Mouse (Mus musculus): ENCODE data around the gene Ankrd11. TPM values are rescaled to one million over a fixed set of nuclear protein-coding genes. Genes with fewer than 3 reads are reported as not detected.

The Ankrd11 gene
- polyA plus RNA-seq, 1 experiment from 2014 or later: 46.5 TPM

- H3K36me3 ChIP-seq (ENCODE audit: insufficient read depth, low read length): no peaks in the 10 kb centered on the region
- no peak overlapping the region for H3K9ac ChIP-seq (replicated peaks; ENCODE audit: low read depth)
- no peaks in the 10 kb centered on the region; the same call in 1 of the 2 replicates for H3K4me1 ChIP-seq (ENCODE audit: insufficient read depth, low read depth, low read length)
- ATAC-seq (no peak), DNase-seq (ENCODE audit: low spot score) (no peak)
- H3K27me3 ChIP-seq (replicated peaks; ENCODE audit: insufficient read depth, low read length): no peaks in the 10 kb centered on the region
- 76% methylated on average over 7 of the region's 7 CpGs for WGBS
- no peak overlapping the region for H3K4me2 ChIP-seq (replicated peaks; ENCODE audit: low read depth, low read length)
- no peak overlapping the region for H3K27ac ChIP-seq (ENCODE audit: low read length)
- H3K9me3 ChIP-seq (ENCODE audit: low read length): no peaks in the 10 kb centered on the region
- TF ChIP-seq CTCF (IDR thresholded peaks at IDR 0.05) (no peak), EP300 (IDR thresholded peaks at IDR 0.05) (no peak)
- no peak overlapping the region for H3K4me3 ChIP-seq (ENCODE audit: low read depth, low read length)
Observed at GRCm38 (mm10) chr8:122920890-122921289, 121.2 kb downstream of the Ankrd11 start.

GRCm38 (mm10) chr8:122918438-122919107, 123.5 kb downstream of the Ankrd11 start:
- 67% methylated on average over 7 of the region's 7 CpGs for WGBS
- no peak for TF ChIP-seq EP300 (IDR thresholded peaks at IDR 0.05)
- TF ChIP-seq CTCF (IDR thresholded peaks at IDR 0.05): no peak
- Histone ChIP-seq H3K27ac (ENCODE audit: low read length) (0 out of 2 replicates have a peak overlapping the region, but pooled peaks have one; percentile 20), H3K9me3 (ENCODE audit: low read length) (no peaks in the 10 kb centered on the region), H3K9ac (replicated peaks; ENCODE audit: low read depth) (no peak overlapping the region), H3K4me1 (ENCODE audit: insufficient read depth, low read depth, low read length) (no peaks in the 10 kb centered on the region; the same call in 1 of the 2 replicates), H3K4me2 (replicated peaks; ENCODE audit: low read depth, low read length) (no peak overlapping the region), H3K4me3 (ENCODE audit: low read depth, low read length) (no peak overlapping the region), H3K36me3 (ENCODE audit: insufficient read depth, low read length) (peaks cover 6% of the 10 kb centered on the region), H3K27me3 (replicated peaks; ENCODE audit: insufficient read depth, low read length) (no peaks in the 10 kb centered on the region)
- DNase-seq (ENCODE audit: low spot score) (peak; percentile 31), ATAC-seq (no peak; the same call in 1 of the 2 replicates)

GRCm38 (mm10) chr8:122917531-122918392, 124.3 kb downstream of the Ankrd11 start:
- TF ChIP-seq CTCF (IDR thresholded peaks at IDR 0.05) (no peak), EP300 (IDR thresholded peaks at IDR 0.05) (no peak)
- peak; percentile 46 for DNase-seq (ENCODE audit: low spot score)
- Histone ChIP-seq H3K27ac (ENCODE audit: low read length) (0 out of 2 replicates have a peak overlapping the region, but pooled peaks have one; percentile 20), H3K27me3 (replicated peaks; ENCODE audit: insufficient read depth, low read length) (no peaks in the 10 kb centered on the region), H3K9me3 (ENCODE audit: low read length) (no peaks in the 10 kb centered on the region), H3K4me2 (replicated peaks; ENCODE audit: low read depth, low read length) (no peak overlapping the region), H3K36me3 (ENCODE audit: insufficient read depth, low read length) (peaks cover 6% of the 10 kb centered on the region), H3K4me3 (ENCODE audit: low read depth, low read length) (no peak overlapping the region), H3K4me1 (ENCODE audit: insufficient read depth, low read depth, low read length) (no peaks in the 10 kb centered on the region; the same call in 1 of the 2 replicates), H3K9ac (replicated peaks; ENCODE audit: low read depth) (no peak overlapping the region)
- WGBS: 52% methylated on average over 11 of the region's 11 CpGs
- peak; percentile 78 for ATAC-seq

- Histone ChIP-seq H3K9me3 (ENCODE audit: low read length) (no peaks in the 10 kb centered on the region), H3K4me1 (ENCODE audit: insufficient read depth, low read depth, low read length) (no peaks in the 10 kb centered on the region; the same call in 1 of the 2 replicates), H3K9ac (replicated peaks; ENCODE audit: low read depth) (no peak overlapping the region), H3K4me2 (replicated peaks; ENCODE audit: low read depth, low read length) (no peak overlapping the region), H3K27ac (ENCODE audit: low read length) (no peak overlapping the region), H3K36me3 (ENCODE audit: insufficient read depth, low read length) (peaks cover 9% of the 10 kb centered on the region), H3K27me3 (replicated peaks; ENCODE audit: insufficient read depth, low read length) (no peaks in the 10 kb centered on the region), H3K4me3 (ENCODE audit: low read depth, low read length) (no peak overlapping the region)
- ATAC-seq (no peak), DNase-seq (ENCODE audit: low spot score) (no peak)
- WGBS: 66% methylated on average over 3 of the region's 3 CpGs
- no peak for TF ChIP-seq EP300 (IDR thresholded peaks at IDR 0.05)
- no peak for TF ChIP-seq CTCF (IDR thresholded peaks at IDR 0.05)
Observed at GRCm38 (mm10) chr8:122916766-122917165, 125.3 kb downstream of the Ankrd11 start.

- Histone ChIP-seq H3K27ac (ENCODE audit: low read length) (no peak overlapping the region), H3K9ac (replicated peaks; ENCODE audit: low read depth) (no peak overlapping the region), H3K4me1 (ENCODE audit: insufficient read depth, low read depth, low read length) (no peaks in the 10 kb centered on the region; the same call in 1 of the 2 replicates), H3K36me3 (ENCODE audit: insufficient read depth, low read length) (peaks cover 17% of the 10 kb centered on the region), H3K4me2 (replicated peaks; ENCODE audit: low read depth, low read length) (no peak overlapping the region), H3K4me3 (ENCODE audit: low read depth, low read length) (no peak overlapping the region), H3K27me3 (replicated peaks; ENCODE audit: insufficient read depth, low read length) (no peaks in the 10 kb centered on the region), H3K9me3 (ENCODE audit: low read length) (no peaks in the 10 kb centered on the region)
- TF ChIP-seq CTCF (IDR thresholded peaks at IDR 0.05): no peak
- TF ChIP-seq EP300 (IDR thresholded peaks at IDR 0.05): no peak
- ATAC-seq: no peak
- DNase-seq (ENCODE audit: low spot score): no peak
- 86% methylated on average over 4 of the region's 4 CpGs for WGBS
Observed at GRCm38 (mm10) chr8:122912871-122913270, 129.2 kb downstream of the Ankrd11 start.

- WGBS: 76% methylated on average over 3 of the region's 3 CpGs
- Histone ChIP-seq H3K9ac (replicated peaks; ENCODE audit: low read depth) (no peak overlapping the region), H3K27ac (ENCODE audit: low read length) (no peak overlapping the region), H3K27me3 (replicated peaks; ENCODE audit: insufficient read depth, low read length) (no peaks in the 10 kb centered on the region), H3K4me2 (replicated peaks; ENCODE audit: low read depth, low read length) (no peak overlapping the region), H3K4me1 (ENCODE audit: insufficient read depth, low read depth, low read length) (no peaks in the 10 kb centered on the region), H3K36me3 (ENCODE audit: insufficient read depth, low read length) (peaks cover 17% of the 10 kb centered on the region), H3K4me3 (ENCODE audit: low read depth, low read length) (no peak overlapping the region), H3K9me3 (ENCODE audit: low read length) (no peaks in the 10 kb centered on the region)
- no peak for ATAC-seq
- no peak for DNase-seq (ENCODE audit: low spot score)
- TF ChIP-seq EP300 (IDR thresholded peaks at IDR 0.05): no peak
- TF ChIP-seq CTCF (IDR thresholded peaks at IDR 0.05): no peak
Observed at GRCm38 (mm10) chr8:122912150-122912549, 129.9 kb downstream of the Ankrd11 start.
